Mouse (Mus musculus) E14TG2a.4 (cell line): ENCODE results near the gene Pced1a.

Experiments used
- CTCF ChIP-seq: conservative IDR thresholded peaks from 2 replicates; pipeline ENCODE4 v1.5.1; 2014; ENCODE audit warnings: low read length
- NANOG ChIP-seq: IDR thresholded peaks from 2 replicates; pipeline ENCODE4 v1.6.1; 2014; ENCODE audit warnings: borderline replicate concordance, low read length, mixed read lengths
- POU5F1 ChIP-seq: IDR thresholded peaks from 2 replicates; pipeline ENCODE4 v1.6.1; 2014; ENCODE audit warnings: low read length, borderline replicate concordance

DNA sequence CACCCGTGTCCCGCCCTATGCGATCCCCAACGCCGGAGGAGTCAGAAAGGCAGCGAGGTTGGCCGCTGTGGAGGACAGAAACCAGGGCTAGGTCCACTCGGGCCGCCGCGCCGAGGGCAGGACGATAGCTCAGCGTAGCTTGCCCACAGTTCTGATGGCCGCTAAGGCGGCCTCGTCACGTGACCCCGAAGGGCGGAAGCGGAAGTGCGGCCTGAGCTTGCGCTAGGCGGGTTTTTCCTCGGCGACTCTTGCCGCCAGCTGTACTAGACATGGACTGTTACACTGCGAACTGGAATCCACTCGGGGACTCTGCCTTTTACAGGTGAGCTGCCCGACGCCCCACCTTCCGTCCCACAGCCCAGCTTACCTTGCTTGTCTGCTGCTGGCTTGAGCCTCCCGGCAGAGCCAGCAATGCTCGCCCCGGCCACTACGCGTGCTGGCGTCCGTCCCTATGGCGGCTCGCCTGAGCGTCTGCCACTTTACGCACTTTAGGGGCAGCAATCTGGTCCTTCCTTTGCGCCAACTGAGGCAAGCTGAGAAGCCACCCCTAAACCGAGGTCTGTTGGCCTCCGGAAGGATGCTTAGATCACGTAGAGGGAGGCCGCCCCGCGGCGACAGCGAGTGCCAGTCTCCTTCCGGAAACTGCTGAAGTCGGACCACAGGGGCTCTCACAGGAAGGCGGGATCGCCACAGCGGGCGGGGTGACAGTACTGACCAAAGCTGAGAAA lies at the start of gene Pced1a, which contains the start of gene Vps16:
- TF ChIP-seq CTCF (peak; percentile 16), POU5F1 (no peak), NANOG (no peak)
